Mouse (Mus musculus): ENCODE measurements around the gene Vwc2. TPM values are rescaled to one million over a fixed set of nuclear protein-coding genes. Genes with fewer than 3 reads are reported as not detected.

Vwc2 gene
- total and polyA plus RNA-seq, 2 experiments: 0.09 TPM; not detected in 1

- H3K4me3 ChIP-seq (ENCODE audit: insufficient read depth, low read depth, low read length): no peak overlapping the region
- TF ChIP-seq CTCF (IDR thresholded peaks at IDR 0.05; ENCODE audit: low read depth, low read length) (no peak), POLR2A (IDR thresholded peaks at IDR 0.05; ENCODE audit: extremely low read depth, insufficient read depth, low read length) (no peak)
- 57% methylated on average over 2 of the region's 2 CpGs for whole genome bisulfite sequencing
- no peak overlapping the region for H3K27ac ChIP-seq (replicated peaks; ENCODE audit: insufficient read depth, low read depth, low read length)
- no peak overlapping the region for H3K9ac ChIP-seq (ENCODE audit: low read depth, low read length)
- no peaks in the 10 kb centered on the region for H3K79me2 ChIP-seq (ENCODE audit: control insufficient read depth, insufficient read depth, low read length)
- no peaks in the 10 kb centered on the region for H3K36me3 ChIP-seq (ENCODE audit: control insufficient read depth, insufficient read depth, low read length)
- H3K4me1 ChIP-seq (ENCODE audit: control insufficient read depth, insufficient read depth, low read length): no peaks in the 10 kb centered on the region
- no peaks in the 10 kb centered on the region for H3K27me3 ChIP-seq (ENCODE audit: control insufficient read depth, insufficient read depth, low read length)
- DNase-seq (ENCODE audit: extremely low read depth, low read depth, low spot score): no peak
These were observed 61.2 kb downstream of the Vwc2 start for GRCm38 (mm10) chr11:11175259-11175658.

- H3K27me3 ChIP-seq (ENCODE audit: control insufficient read depth, insufficient read depth, low read length): no peaks in the 10 kb centered on the region
- no peak overlapping the region for H3K27ac ChIP-seq (replicated peaks; ENCODE audit: insufficient read depth, low read depth, low read length)
- no peak overlapping the region for H3K9ac ChIP-seq (ENCODE audit: low read depth, low read length)
- TF ChIP-seq CTCF (IDR thresholded peaks at IDR 0.05; ENCODE audit: low read depth, low read length): no peak
- TF ChIP-seq POLR2A (IDR thresholded peaks at IDR 0.05; ENCODE audit: extremely low read depth, insufficient read depth, low read length): no peak
- H3K4me3 ChIP-seq (ENCODE audit: insufficient read depth, low read depth, low read length): no peak overlapping the region
- WGBS: 63% methylated on average over 2 of the region's 2 CpGs
- DNase-seq (ENCODE audit: extremely low read depth, low read depth, low spot score): no peak
- H3K4me1 ChIP-seq (ENCODE audit: control insufficient read depth, insufficient read depth, low read length): no peaks in the 10 kb centered on the region
- H3K36me3 ChIP-seq (ENCODE audit: control insufficient read depth, insufficient read depth, low read length): no peaks in the 10 kb centered on the region
- H3K79me2 ChIP-seq (ENCODE audit: control insufficient read depth, insufficient read depth, low read length): no peaks in the 10 kb centered on the region
These were observed 68.7 kb downstream of the Vwc2 start for GRCm38 (mm10) chr11:11182705-11183104.

- TF ChIP-seq CTCF (IDR thresholded peaks at IDR 0.05; ENCODE audit: low read depth, low read length) (no peak), POLR2A (IDR thresholded peaks at IDR 0.05; ENCODE audit: extremely low read depth, insufficient read depth, low read length) (no peak)
- 19% methylated on average over 1 of the region's 1 CpGs for WGBS
- Histone ChIP-seq H3K36me3 (ENCODE audit: control insufficient read depth, insufficient read depth, low read length) (no peaks in the 10 kb centered on the region), H3K27ac (replicated peaks; ENCODE audit: insufficient read depth, low read depth, low read length) (no peak overlapping the region), H3K79me2 (ENCODE audit: control insufficient read depth, insufficient read depth, low read length) (no peaks in the 10 kb centered on the region), H3K9ac (ENCODE audit: low read depth, low read length) (no peak overlapping the region), H3K27me3 (ENCODE audit: control insufficient read depth, insufficient read depth, low read length) (no peaks in the 10 kb centered on the region), H3K4me1 (ENCODE audit: control insufficient read depth, insufficient read depth, low read length) (no peaks in the 10 kb centered on the region), H3K4me3 (ENCODE audit: insufficient read depth, low read depth, low read length) (no peak overlapping the region)
- no peak for DNase-seq (ENCODE audit: extremely low read depth, low read depth, low spot score)
These were observed 109.1 kb downstream of the Vwc2 start for GRCm38 (mm10) chr11:11223162-11223561.

GRCm38 (mm10) chr11:11239346-11239745 is 125.3 kb downstream of the Vwc2 start:
- TF ChIP-seq CTCF (IDR thresholded peaks at IDR 0.05; ENCODE audit: low read depth, low read length) (no peak), POLR2A (IDR thresholded peaks at IDR 0.05; ENCODE audit: extremely low read depth, insufficient read depth, low read length) (no peak)
- H3K27me3 ChIP-seq (ENCODE audit: control insufficient read depth, insufficient read depth, low read length): no peaks in the 10 kb centered on the region
- no peak overlapping the region for H3K9ac ChIP-seq (ENCODE audit: low read depth, low read length)
- no peak overlapping the region for H3K27ac ChIP-seq (replicated peaks; ENCODE audit: insufficient read depth, low read depth, low read length)
- no peaks in the 10 kb centered on the region for H3K36me3 ChIP-seq (ENCODE audit: control insufficient read depth, insufficient read depth, low read length)
- H3K79me2 ChIP-seq (ENCODE audit: control insufficient read depth, insufficient read depth, low read length): no peaks in the 10 kb centered on the region
- H3K4me3 ChIP-seq (ENCODE audit: insufficient read depth, low read depth, low read length): no peak overlapping the region
- DNase-seq (ENCODE audit: extremely low read depth, low read depth, low spot score): peak; percentile 4
- 65% methylated on average over 1 of the region's 1 CpGs for WGBS
- no peaks in the 10 kb centered on the region for H3K4me1 ChIP-seq (ENCODE audit: control insufficient read depth, insufficient read depth, low read length)

GRCm38 (mm10) chr11:11242694-11243377 is 128.8 kb downstream of the Vwc2 start:
- Histone ChIP-seq H3K27ac (replicated peaks; ENCODE audit: insufficient read depth, low read depth, low read length) (no peak overlapping the region), H3K79me2 (ENCODE audit: control insufficient read depth, insufficient read depth, low read length) (no peaks in the 10 kb centered on the region), H3K36me3 (ENCODE audit: control insufficient read depth, insufficient read depth, low read length) (no peaks in the 10 kb centered on the region), H3K9ac (ENCODE audit: low read depth, low read length) (no peak overlapping the region), H3K27me3 (ENCODE audit: control insufficient read depth, insufficient read depth, low read length) (no peaks in the 10 kb centered on the region), H3K4me1 (ENCODE audit: control insufficient read depth, insufficient read depth, low read length) (no peaks in the 10 kb centered on the region), H3K4me3 (ENCODE audit: insufficient read depth, low read depth, low read length) (no peak overlapping the region)
- TF ChIP-seq POLR2A (IDR thresholded peaks at IDR 0.05; ENCODE audit: extremely low read depth, insufficient read depth, low read length) (no peak), CTCF (IDR thresholded peaks at IDR 0.05; ENCODE audit: low read depth, low read length) (no peak)
- WGBS: 60% methylated on average over 6 of the region's 6 CpGs
- DNase-seq (ENCODE audit: extremely low read depth, low read depth, low spot score): no peak

GRCm38 (mm10) chr11:11257348-11257747 is 143.3 kb downstream of the Vwc2 start:
- Histone ChIP-seq H3K4me1 (ENCODE audit: control insufficient read depth, insufficient read depth, low read length) (no peaks in the 10 kb centered on the region), H3K36me3 (ENCODE audit: control insufficient read depth, insufficient read depth, low read length) (no peaks in the 10 kb centered on the region), H3K79me2 (ENCODE audit: control insufficient read depth, insufficient read depth, low read length) (no peaks in the 10 kb centered on the region), H3K27ac (replicated peaks; ENCODE audit: insufficient read depth, low read depth, low read length) (no peak overlapping the region), H3K4me3 (ENCODE audit: insufficient read depth, low read depth, low read length) (no peak overlapping the region), H3K27me3 (ENCODE audit: control insufficient read depth, insufficient read depth, low read length) (no peaks in the 10 kb centered on the region), H3K9ac (ENCODE audit: low read depth, low read length) (no peak overlapping the region)
- DNase-seq (ENCODE audit: extremely low read depth, low read depth, low spot score): peak; percentile 28
- TF ChIP-seq CTCF (IDR thresholded peaks at IDR 0.05; ENCODE audit: low read depth, low read length) (no peak), POLR2A (IDR thresholded peaks at IDR 0.05; ENCODE audit: extremely low read depth, insufficient read depth, low read length) (no peak)
- WGBS: 47% methylated on average over 1 of the region's 1 CpGs
